Mouse (Mus musculus) heart, embryonic 13.5 days (tissue): ENCODE measurements around the gene Ammecr1. TPM values are rescaled to one million over a fixed set of nuclear protein-coding genes. Genes with fewer than 3 reads are reported as not detected.
A peak's percentile ranks its signal among the peaks of the same experiment; 100 is the strongest.

Source experiments
- ATAC-seq: fragments of 200-750 bp; cut with Nextera tagmentation; 2 replicates; pipeline ENCODE4 v1.8.0; 2017; ENCODE audit warnings: moderate TSS enrichment; ENCODE audit not compliant: insufficient number of reproducible peaks, low FRiP score, low TSS enrichment; ENCODE audit errors: extremely low read depth
- H3K27ac ChIP-seq: fragments of 300-500 bp; sonication (generic); replicated peaks from 2 replicates; pipeline ENCODE4 v1.5.1; 2015; ENCODE audit warnings: moderate library complexity, mild to moderate bottlenecking, inconsistent platforms
- H3K27me3 ChIP-seq: fragments of 300-500 bp; sonication (generic); replicated peaks from 2 replicates; pipeline ENCODE4 v1.6.1; 2015; ENCODE audit warnings: mild to moderate bottlenecking, inconsistent platforms
- H3K36me3 ChIP-seq: fragments of 300-500 bp; sonication (generic); 2 replicates; pipeline ENCODE4 v1.6.1; 2015; ENCODE audit warnings: mild to moderate bottlenecking, inconsistent platforms
- H3K4me1 ChIP-seq: fragments of 300-500 bp; sonication (generic); 2 replicates; pipeline ENCODE4 v1.6.1; 2015; ENCODE audit warnings: inconsistent platforms
- H3K4me2 ChIP-seq: fragments of 300-500 bp; sonication (generic); 2 replicates; pipeline ENCODE4 v1.6.1; 2015; ENCODE audit warnings: inconsistent platforms, mild to moderate bottlenecking, moderate library complexity
- H3K4me3 ChIP-seq: fragments of 300-500 bp; sonication (generic); 2 replicates; pipeline ENCODE4 v1.5.1; 2015; ENCODE audit warnings: moderate library complexity, mild to moderate bottlenecking, inconsistent platforms
- H3K9ac ChIP-seq: fragments of 300-500 bp; sonication (generic); 2 replicates; pipeline ENCODE4 v1.6.1; 2015; ENCODE audit warnings: inconsistent platforms, mild to moderate bottlenecking, moderate library complexity
- H3K9me3 ChIP-seq: fragments of 300-500 bp; sonication (generic); 2 replicates; pipeline ENCODE4 v1.6.1; 2016; ENCODE audit warnings: inconsistent platforms
- WGBS: fragments of 180-500 bp; shearing (Covaris S2); methylation state at CpG from one replicate; pipeline ENCODE4 v1.1.7; 2015; ENCODE audit warnings: mixed read lengths; 5-methylcytosine and 5-hydroxymethylcytosine counted together
- polyA plus RNA-seq: library from polyadenylated mRNA; unstranded; fragments of >200 nt; fragmentation: Nextera tagmentation; extraction: Ambion mirVana; gene quantifications from 2 replicates; pipeline ENCODE4 v1.2.1, GENCODE M21; 2015

Gene Ammecr1
- polyA plus RNA-seq, 1 experiment from 2014 or later: 14.6 TPM

- no peak overlapping the region for H3K9ac ChIP-seq
- no peaks in the 10 kb centered on the region for H3K27me3 ChIP-seq
Observed at GRCm38 (mm10) chrX:142846266-142846665, 120.3 kb downstream of the Ammecr1 start.

GRCm38 (mm10) chrX:142841916-142842315 lies 124.6 kb downstream of the Ammecr1 start:
- peaks cover 10% of the 10 kb centered on the region for H3K36me3 ChIP-seq
- no peak overlapping the region for H3K4me3 ChIP-seq
- H3K27me3 ChIP-seq: no peaks in the 10 kb centered on the region
- no peak; the same call in 1 of the 2 replicates for ATAC-seq
- H3K9me3 ChIP-seq: no peaks in the 10 kb centered on the region
- no peak overlapping the region for H3K4me2 ChIP-seq
- no peak overlapping the region for H3K9ac ChIP-seq
- WGBS: 65% methylated on average over 4 of the region's 4 CpGs
- no peak overlapping the region for H3K27ac ChIP-seq
- H3K4me1 ChIP-seq: 0 out of 2 replicates have a peak, but pooled peaks cover 1% of the 10 kb centered on the region

More at GRCm38 (mm10) chrX:142846266-142846665, 120.3 kb downstream of the Ammecr1 start:
- H3K27ac ChIP-seq: no peak overlapping the region
- ATAC-seq: no peak
- H3K4me3 ChIP-seq: no peak overlapping the region
- H3K4me1 ChIP-seq: peaks cover 7% of the 10 kb centered on the region; the same call in 1 of the 2 replicates
- H3K36me3 ChIP-seq: peaks cover 10% of the 10 kb centered on the region
- H3K4me2 ChIP-seq: no peak overlapping the region
- WGBS: 76% methylated on average over 6 of the region's 6 CpGs
- no peaks in the 10 kb centered on the region for H3K9me3 ChIP-seq

- no peak for ATAC-seq
- peaks cover 12% of the 10 kb centered on the region for H3K4me1 ChIP-seq
- no peaks in the 10 kb centered on the region for H3K9me3 ChIP-seq
- no peak overlapping the region for H3K4me2 ChIP-seq
- H3K36me3 ChIP-seq: peaks cover 30% of the 10 kb centered on the region
- 0 out of 2 replicates have a peak overlapping the region, but pooled peaks have one; percentile 20 for H3K27ac ChIP-seq
- no peaks in the 10 kb centered on the region for H3K27me3 ChIP-seq
- 84% methylated on average over 7 of the region's 7 CpGs for WGBS
- H3K9ac ChIP-seq: no peak overlapping the region
- no peak overlapping the region for H3K4me3 ChIP-seq
Observed at GRCm38 (mm10) chrX:142839411-142839810, 127.1 kb downstream of the Ammecr1 start.

- Histone ChIP-seq H3K36me3 (peaks cover 34% of the 10 kb centered on the region), H3K9ac (no peak overlapping the region), H3K9me3 (no peaks in the 10 kb centered on the region), H3K27ac (0 out of 2 replicates have a peak overlapping the region, but pooled peaks have one; percentile 20), H3K4me3 (no peak overlapping the region), H3K27me3 (no peaks in the 10 kb centered on the region), H3K4me2 (no peak overlapping the region), H3K4me1 (peaks cover 18% of the 10 kb centered on the region)
- 78% methylated on average over 2 of the region's 2 CpGs for WGBS
- ATAC-seq: no peak
Observed at GRCm38 (mm10) chrX:142838841-142839240, 127.7 kb downstream of the Ammecr1 start.

- H3K27me3 ChIP-seq: no peaks in the 10 kb centered on the region
- no peaks in the 10 kb centered on the region for H3K9me3 ChIP-seq
- H3K36me3 ChIP-seq: peaks cover 30% of the 10 kb centered on the region
- H3K4me3 ChIP-seq: no peak overlapping the region
- no peak overlapping the region for H3K4me2 ChIP-seq
- peaks cover 33% of the 10 kb centered on the region for H3K4me1 ChIP-seq
- H3K27ac ChIP-seq: no peak overlapping the region
- ATAC-seq: no peak
- WGBS: 82% methylated on average over 3 of the region's 3 CpGs
- H3K9ac ChIP-seq: no peak overlapping the region
Observed at GRCm38 (mm10) chrX:142837316-142837715, 129.2 kb downstream of the Ammecr1 start.

GRCm38 (mm10) chrX:142836399-142836798 lies 130.1 kb downstream of the Ammecr1 start:
- WGBS: 78% methylated on average over 7 of the region's 7 CpGs
- Histone ChIP-seq H3K4me3 (no peak overlapping the region), H3K9ac (no peak overlapping the region), H3K9me3 (no peaks in the 10 kb centered on the region), H3K36me3 (peaks cover 24% of the 10 kb centered on the region), H3K4me1 (peaks cover 42% of the 10 kb centered on the region), H3K27me3 (no peaks in the 10 kb centered on the region), H3K27ac (no peak overlapping the region), H3K4me2 (no peak overlapping the region)
- no peak for ATAC-seq

- Histone ChIP-seq H3K4me2 (no peak overlapping the region), H3K9me3 (no peaks in the 10 kb centered on the region), H3K36me3 (peaks cover 24% of the 10 kb centered on the region), H3K27ac (peak overlapping the region; percentile 82), H3K9ac (no peak overlapping the region), H3K4me1 (peaks cover 55% of the 10 kb centered on the region), H3K27me3 (no peaks in the 10 kb centered on the region), H3K4me3 (no peak overlapping the region)
- WGBS: 57% methylated on average over 6 of the region's 6 CpGs
- no peak for ATAC-seq
Observed at GRCm38 (mm10) chrX:142834807-142835206, 131.7 kb downstream of the Ammecr1 start.

- Histone ChIP-seq H3K27me3 (no peaks in the 10 kb centered on the region), H3K9ac (no peak overlapping the region), H3K4me1 (peaks cover 66% of the 10 kb centered on the region), H3K4me2 (peak overlapping the region; percentile 24; the same call in 1 of the 2 replicates), H3K36me3 (peaks cover 24% of the 10 kb centered on the region), H3K4me3 (no peak overlapping the region), H3K9me3 (no peaks in the 10 kb centered on the region), H3K27ac (peak overlapping the region; percentile 82)
- ATAC-seq: no peak
- WGBS: 51% methylated on average over 13 of the region's 13 CpGs
Observed at GRCm38 (mm10) chrX:142833164-142833796, 133.2 kb downstream of the Ammecr1 start.

- H3K9me3 ChIP-seq: no peaks in the 10 kb centered on the region
- H3K9ac ChIP-seq: no peak overlapping the region
- no peaks in the 10 kb centered on the region for H3K27me3 ChIP-seq
- H3K4me2 ChIP-seq: no peak overlapping the region
- peak overlapping the region; percentile 82 for H3K27ac ChIP-seq
- H3K4me1 ChIP-seq: peaks cover 71% of the 10 kb centered on the region
- WGBS: 43% methylated on average over 3 of the region's 3 CpGs
- H3K36me3 ChIP-seq: peaks cover 24% of the 10 kb centered on the region
- no peak overlapping the region for H3K4me3 ChIP-seq
- ATAC-seq: no peak
Observed at GRCm38 (mm10) chrX:142832221-142832620, 134.3 kb downstream of the Ammecr1 start.

GRCm38 (mm10) chrX:142830572-142830971 lies 136.0 kb downstream of the Ammecr1 start:
- Histone ChIP-seq H3K4me1 (peaks cover 82% of the 10 kb centered on the region), H3K4me3 (no peak overlapping the region), H3K9ac (no peak overlapping the region), H3K4me2 (no peak overlapping the region), H3K36me3 (peaks cover 12% of the 10 kb centered on the region), H3K9me3 (no peaks in the 10 kb centered on the region), H3K27me3 (no peaks in the 10 kb centered on the region), H3K27ac (peak overlapping the region; percentile 4; the same call in 1 of the 2 replicates)
- no peak for ATAC-seq
- 80% methylated on average over 6 of the region's 6 CpGs for WGBS

- H3K9ac ChIP-seq: no peak overlapping the region
- 70% methylated on average over 12 of the region's 12 CpGs for WGBS
- H3K9me3 ChIP-seq: no peaks in the 10 kb centered on the region
- H3K27me3 ChIP-seq: no peaks in the 10 kb centered on the region
- H3K4me2 ChIP-seq: no peak overlapping the region
- peaks cover 78% of the 10 kb centered on the region for H3K4me1 ChIP-seq
- no peak overlapping the region for H3K4me3 ChIP-seq
- H3K36me3 ChIP-seq: peaks cover 8% of the 10 kb centered on the region
- 0 out of 2 replicates have a peak overlapping the region, but pooled peaks have one; percentile 4 for H3K27ac ChIP-seq
- ATAC-seq: no peak
Observed at GRCm38 (mm10) chrX:142829866-142830470, 136.6 kb downstream of the Ammecr1 start.
